Comparison of ENCODE assay signal across 31 mouse cellular contexts in genomic region chr4:82891566-82891965, GRCm38 (mm10). TPM values are rescaled to one million over a fixed set of nuclear protein-coding genes. Genes with fewer than 3 reads are reported as not detected.
A peak's percentile ranks its signal among the peaks of the same experiment; 100 is the strongest.
DNase-seq lines count a peak whose midpoint lies in the region; ATAC-seq lines count a peak whose summit lies in the region.
"Had no signal": no experiment of that assay in that cellular context is flagged by ENCODE, and none has a peak within 500 bp of the region (broad histone marks: within the 10 kb centered on the region; RNA-seq: fewer than 3 reads in every experiment).

No protein-coding gene starts in this region.

- H3K9ac ChIP-seq in hindbrain, embryonic 12.5 days: no peak overlapping the region
- no peak overlapping the region for H3K9ac ChIP-seq in hindbrain, embryonic 14.5 days
- H3K9ac ChIP-seq in embryonic facial prominence, embryonic 13.5 days: no peak overlapping the region
- no peak overlapping the region for H3K9ac ChIP-seq in stomach, embryonic 15.5 days
- H3K9ac ChIP-seq: kidney, embryonic 15.5 days; liver, embryonic 15.5 days; lung, embryonic 15.5 days; neural tube, embryonic 13.5 days had no signal

- H3K36me3 ChIP-seq in hindbrain, embryonic 12.5 days: no peaks in the 10 kb centered on the region
- no peaks in the 10 kb centered on the region for H3K36me3 ChIP-seq in hindbrain, embryonic 14.5 days (replicated peaks; ENCODE audit: control insufficient read depth, insufficient read depth)
- H3K36me3 ChIP-seq in embryonic facial prominence, embryonic 13.5 days: peaks cover 2% of the 10 kb centered on the region; the same call in 1 of the 2 replicates
- H3K36me3 ChIP-seq in limb, embryonic 10.5 days: no peaks in the 10 kb centered on the region
- no peaks in the 10 kb centered on the region for H3K36me3 ChIP-seq in stomach, embryonic 15.5 days
- H3K36me3 ChIP-seq: hindbrain, embryonic 10.5 days; liver, embryonic 15.5 days; lung, embryonic 15.5 days; neural tube, embryonic 13.5 days had no signal

- no peak overlapping the region for H3K4me2 ChIP-seq in hindbrain, embryonic 12.5 days (replicated peaks)
- H3K4me2 ChIP-seq in hindbrain, embryonic 14.5 days (replicated peaks): no peak overlapping the region
- peak overlapping the region; percentile 30; the same call in 1 of the 2 replicates for H3K4me2 ChIP-seq in embryonic facial prominence, embryonic 13.5 days
- H3K4me2 ChIP-seq in stomach, embryonic 15.5 days: no peak overlapping the region
- H3K4me2 ChIP-seq: kidney, embryonic 15.5 days; liver, embryonic 15.5 days; lung, embryonic 15.5 days; neural tube, embryonic 13.5 days had no signal

- H3K9me3 ChIP-seq in hindbrain, embryonic 12.5 days (replicated peaks): no peaks in the 10 kb centered on the region
- no peaks in the 10 kb centered on the region for H3K9me3 ChIP-seq in hindbrain, embryonic 14.5 days (ENCODE audit: control insufficient read depth, low read length)
- no peaks in the 10 kb centered on the region for H3K9me3 ChIP-seq in embryonic facial prominence, embryonic 13.5 days
- no peaks in the 10 kb centered on the region for H3K9me3 ChIP-seq in limb, embryonic 10.5 days (replicated peaks)
- no peaks in the 10 kb centered on the region for H3K9me3 ChIP-seq in stomach, embryonic 15.5 days
- H3K9me3 ChIP-seq: heart, embryonic 10.5 days; hindbrain, embryonic 10.5 days; kidney, embryonic 15.5 days; liver, embryonic 15.5 days; lung, embryonic 15.5 days; neural tube, embryonic 13.5 days had no signal

- no peak for ATAC-seq in hindbrain, embryonic 12.5 days (ENCODE audit: low FRiP score)
- no peak for ATAC-seq in hindbrain, embryonic 14.5 days (ENCODE audit: low FRiP score)
- no peak for ATAC-seq in embryonic facial prominence, embryonic 13.5 days (ENCODE audit: insufficient number of reproducible peaks, insufficient read depth, low FRiP score, low TSS enrichment, low read depth)
- no peak for ATAC-seq in stomach, embryonic 15.5 days (ENCODE audit: insufficient read depth, low FRiP score, low read depth)
- ATAC-seq: activated CD4-positive, CD25-positive, alpha-beta regulatory T cell, adult 4 months; midbrain, embryonic 16.5 days had no signal

- DNase-seq in hindbrain, embryonic 14.5 days (ENCODE audit: low spot score): no peak
- no peak for DNase-seq in limb, embryonic 10.5 days (ENCODE audit: low spot score)
- no peak for DNase-seq in urinary bladder, postnatal 10 days (ENCODE audit: low spot score)
- DNase-seq in layer of hippocampus, postnatal 10 days (ENCODE audit: low spot score in 2 of 2): no peak
- DNase-seq: adrenal gland, adult 8-10 months; cerebellum, adult 2 months; cerebellum, postnatal 25 days; gastrocnemius, postnatal 36 days; kidney, adult 11 months; kidney, postnatal 36 days; liver; lung, postnatal 36 days; retina, postnatal 1 day; spleen, adult 18-20 months had no signal

- 83% methylated on average over 2 of the region's 2 CpGs for WGBS in hindbrain, embryonic 12.5 days
- 87% methylated on average over 2 of the region's 2 CpGs for WGBS in hindbrain, embryonic 14.5 days
- 56% methylated on average over 2 of the region's 2 CpGs for WGBS in embryonic facial prominence, embryonic 13.5 days
- 82% methylated on average over 2 of the region's 2 CpGs for WGBS in limb, embryonic 10.5 days
- 60% methylated on average over 2 of the region's 2 CpGs for WGBS in stomach, embryonic 15.5 days

- peaks cover 7% of the 10 kb centered on the region; the same call in 1 of the 2 replicates for H3K4me1 ChIP-seq in hindbrain, embryonic 12.5 days
- no peaks in the 10 kb centered on the region for H3K4me1 ChIP-seq in hindbrain, embryonic 14.5 days (replicated peaks; ENCODE audit: control insufficient read depth, insufficient read depth, low read length)
- H3K4me1 ChIP-seq in embryonic facial prominence, embryonic 13.5 days: peaks cover 29% of the 10 kb centered on the region
- peaks cover 23% of the 10 kb centered on the region for H3K4me1 ChIP-seq in limb, embryonic 10.5 days
- H3K4me1 ChIP-seq in stomach, embryonic 15.5 days: no peaks in the 10 kb centered on the region
- H3K4me1 ChIP-seq: heart, embryonic 10.5 days; liver, embryonic 15.5 days; lung, embryonic 15.5 days had no signal

- H3K27me3 ChIP-seq in hindbrain, embryonic 12.5 days: no peaks in the 10 kb centered on the region
- no peaks in the 10 kb centered on the region for H3K27me3 ChIP-seq in hindbrain, embryonic 14.5 days (ENCODE audit: control insufficient read depth, insufficient read depth, low read length)
- H3K27me3 ChIP-seq in embryonic facial prominence, embryonic 13.5 days: no peaks in the 10 kb centered on the region
- no peaks in the 10 kb centered on the region for H3K27me3 ChIP-seq in limb, embryonic 10.5 days (ENCODE audit: low read depth, poor library complexity, severe bottlenecking)
- H3K27me3 ChIP-seq in stomach, embryonic 15.5 days (replicated peaks): no peaks in the 10 kb centered on the region
- H3K27me3 ChIP-seq: kidney, embryonic 15.5 days; liver, embryonic 15.5 days; lung, embryonic 15.5 days; neural tube, embryonic 13.5 days had no signal

- H3K27ac ChIP-seq in hindbrain, embryonic 12.5 days: 0 out of 2 replicates have a peak overlapping the region, but pooled peaks have one; percentile 30
- H3K27ac ChIP-seq in hindbrain, embryonic 14.5 days: no peak overlapping the region
- H3K27ac ChIP-seq in embryonic facial prominence, embryonic 13.5 days: peak overlapping the region; percentile 94
- peak overlapping the region; percentile 78 for H3K27ac ChIP-seq in limb, embryonic 10.5 days
- peak overlapping the region; percentile 27; the same call in 1 of the 2 replicates for H3K27ac ChIP-seq in stomach, embryonic 15.5 days
- H3K27ac ChIP-seq: heart, embryonic 10.5 days; hindbrain, embryonic 10.5 days; liver, embryonic 15.5 days; lung, embryonic 15.5 days had no signal

- no peak overlapping the region for H3K4me3 ChIP-seq in hindbrain, embryonic 12.5 days
- no peak overlapping the region for H3K4me3 ChIP-seq in hindbrain, embryonic 14.5 days (replicated peaks; ENCODE audit: low read length)
- H3K4me3 ChIP-seq in embryonic facial prominence, embryonic 13.5 days: no peak overlapping the region
- H3K4me3 ChIP-seq in limb, embryonic 10.5 days: no peak overlapping the region
- H3K4me3 ChIP-seq in stomach, embryonic 15.5 days (replicated peaks): no peak overlapping the region
- H3K4me3 ChIP-seq: heart, embryonic 10.5 days; hindbrain, embryonic 10.5 days; kidney, embryonic 15.5 days; liver, embryonic 15.5 days; lung, embryonic 15.5 days; myocyte; neural tube, embryonic 13.5 days had no signal

RNA-seq across cellular contexts. Expression of gene Cer1, which starts 6.6 kb away (rescaled TPM):
- polyA plus RNA-seq in hindbrain, embryonic 12.5 days (2016; fragmentation: Nextera tagmentation; extraction: Ambion mirVana): 0.26 TPM in 1 of 2 replicates, not detected in the other
- polyA plus RNA-seq in hindbrain, embryonic 14.5 days (2014; fragmentation: Nextera tagmentation; extraction: Ambion mirVana): not detected in 2 replicates
- polyA plus RNA-seq in embryonic facial prominence, embryonic 13.5 days (2015; fragmentation: Nextera tagmentation; extraction: Ambion mirVana): 0.27 TPM in 1 of 2 replicates, not detected in the other
- polyA plus RNA-seq in limb, embryonic 10.5 days (2016; fragmentation: Nextera tagmentation; extraction: Ambion mirVana): 0.29 TPM in 1 of 2 replicates, not detected in the other
- polyA plus RNA-seq in stomach, embryonic 15.5 days (2015; fragmentation: Nextera tagmentation; extraction: Ambion mirVana): 0.14 and 0.34 TPM in 2 replicates
- total RNA-seq in layer of hippocampus, postnatal 10 days (2021): under 1 TPM in 1 of 2 experiments, not detected in 1; 0.18 TPM
- total RNA-seq: adrenal gland, adult 8-10 months; gastrocnemius, postnatal 36 days; megakaryocyte-erythroid progenitor cell, adult 5-6 weeks; MEL had no signal
- polyA plus RNA-seq: activated CD4-positive, CD25-positive, alpha-beta regulatory T cell, adult 4 months; cerebellum, adult 2 months; forebrain, embryonic 16.5 days; heart, embryonic 10.5 days; heart, postnatal 0 days; hindbrain, embryonic 10.5 days; liver, embryonic 15.5 days; midbrain, embryonic 16.5 days; myocyte; thymus, postnatal 0 days had no signal

RNA-seq across cellular contexts. Expression of gene Zdhhc21, which starts 31.8 kb away (rescaled TPM):
- polyA plus RNA-seq in hindbrain, embryonic 12.5 days (2016; fragmentation: Nextera tagmentation; extraction: Ambion mirVana): 20.2 and 22.4 TPM in 2 replicates
- 16.8 and 18.7 TPM in 2 replicates for polyA plus RNA-seq in hindbrain, embryonic 14.5 days (2014; fragmentation: Nextera tagmentation; extraction: Ambion mirVana)
- polyA plus RNA-seq in embryonic facial prominence, embryonic 13.5 days (2015; fragmentation: Nextera tagmentation; extraction: Ambion mirVana): 12.7 and 13.1 TPM in 2 replicates
- polyA plus RNA-seq in limb, embryonic 10.5 days (2016; fragmentation: Nextera tagmentation; extraction: Ambion mirVana): 8.6 and 10.4 TPM in 2 replicates
- 15.1 and 15.9 TPM in 2 replicates for polyA plus RNA-seq in stomach, embryonic 15.5 days (2015; fragmentation: Nextera tagmentation; extraction: Ambion mirVana)
- 10 to 100 TPM; 43.7 to 49.6 TPM for total RNA-seq in layer of hippocampus, postnatal 10 days (2021)
